Mouse (Mus musculus): ENCODE results near the gene Gm13271. TPM values are rescaled to one million over a fixed set of nuclear protein-coding genes. Genes with fewer than 3 reads are reported as not detected.

Gene Gm13271
- not detected for polyA plus RNA-seq (2014; fragmentation: Illumina TruSeq; extraction: RNeasy Lipid Tissue Mini Kit (QIAGEN cat#74804); ENCODE audit: low read depth, low replicate concordance)

DNA sequence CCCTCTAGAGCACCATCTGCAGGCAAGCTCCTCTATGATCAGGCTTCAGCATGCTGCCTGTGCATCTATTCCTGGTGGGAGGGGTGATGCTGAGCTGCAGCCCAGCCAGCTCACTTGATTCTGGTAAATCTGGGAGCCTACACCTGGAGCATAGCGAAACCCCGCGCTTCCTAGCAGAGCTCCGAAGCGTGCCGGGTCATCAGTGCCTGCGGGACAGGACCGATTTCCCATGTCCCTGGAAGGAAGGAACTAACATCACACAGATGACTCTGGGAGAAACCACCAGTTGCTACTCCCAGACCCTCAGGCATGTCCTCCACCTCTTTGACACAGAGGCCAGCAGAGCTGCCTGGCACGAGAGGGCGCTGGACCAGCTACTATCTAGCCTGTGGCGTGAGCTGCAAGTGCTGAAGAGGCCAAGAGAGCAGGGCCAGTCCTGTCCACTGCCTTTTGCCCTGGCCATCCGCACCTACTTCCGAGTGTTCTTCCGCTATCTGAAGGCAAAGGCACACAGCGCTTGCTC, at the start of gene Gm13271:
Gm13271 (plus strand) TSS at position 51 of the 523 bp plus-strand sequence.

DNA sequence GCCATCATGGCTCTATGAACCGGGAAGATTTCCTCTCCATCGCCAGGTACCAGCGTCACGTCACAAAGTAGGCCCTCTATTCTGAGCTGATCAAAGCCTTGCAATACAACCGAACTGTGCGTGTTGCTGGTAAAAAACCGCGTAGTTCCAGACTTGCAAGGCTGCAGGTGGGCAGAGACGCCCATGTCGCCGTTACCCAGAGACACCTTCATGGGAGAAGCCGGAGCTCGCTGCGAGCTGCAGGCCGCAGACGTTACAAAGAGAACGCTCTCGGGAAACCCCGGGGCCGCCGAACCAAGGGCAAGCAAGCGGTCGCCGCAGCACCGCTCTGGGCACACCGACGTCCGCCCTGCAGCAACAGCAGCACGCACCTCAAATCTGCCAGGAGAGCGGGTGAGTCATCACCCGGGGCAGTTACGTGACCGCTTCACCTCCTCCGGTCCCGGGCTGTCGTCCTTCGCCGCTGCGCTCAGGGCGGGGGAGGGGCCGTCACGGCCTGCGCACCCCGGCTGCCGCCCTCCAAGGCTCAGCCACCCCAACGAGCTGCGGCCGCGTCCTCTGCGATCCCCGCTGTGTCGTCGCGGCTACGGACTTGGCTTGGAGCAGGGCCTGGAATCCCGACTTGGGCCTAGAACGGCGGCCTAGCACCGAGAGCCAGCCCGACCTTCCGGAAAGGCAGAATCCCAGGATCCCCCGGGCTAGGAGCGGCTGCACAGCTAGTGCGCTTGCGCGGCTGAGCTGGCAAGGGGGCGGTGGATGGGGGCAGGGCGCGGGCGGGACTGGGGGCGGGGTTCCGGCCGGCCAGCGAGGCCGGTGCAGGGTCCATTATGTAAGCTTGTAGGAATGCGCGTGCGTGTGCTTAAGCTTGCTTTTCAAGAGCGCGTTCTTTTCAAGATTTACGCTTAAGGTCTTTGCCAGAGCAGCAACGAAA, 32.6 kb upstream of the Gm13271 start, which contains the start of the genes Gm26566 and Klhl9:
Gm26566 (plus strand) TSS at position 15 of the 931 bp plus-strand sequence.
Klhl9 (minus strand) TSS at position 675 of the 931 bp plus-strand sequence.

DNA sequence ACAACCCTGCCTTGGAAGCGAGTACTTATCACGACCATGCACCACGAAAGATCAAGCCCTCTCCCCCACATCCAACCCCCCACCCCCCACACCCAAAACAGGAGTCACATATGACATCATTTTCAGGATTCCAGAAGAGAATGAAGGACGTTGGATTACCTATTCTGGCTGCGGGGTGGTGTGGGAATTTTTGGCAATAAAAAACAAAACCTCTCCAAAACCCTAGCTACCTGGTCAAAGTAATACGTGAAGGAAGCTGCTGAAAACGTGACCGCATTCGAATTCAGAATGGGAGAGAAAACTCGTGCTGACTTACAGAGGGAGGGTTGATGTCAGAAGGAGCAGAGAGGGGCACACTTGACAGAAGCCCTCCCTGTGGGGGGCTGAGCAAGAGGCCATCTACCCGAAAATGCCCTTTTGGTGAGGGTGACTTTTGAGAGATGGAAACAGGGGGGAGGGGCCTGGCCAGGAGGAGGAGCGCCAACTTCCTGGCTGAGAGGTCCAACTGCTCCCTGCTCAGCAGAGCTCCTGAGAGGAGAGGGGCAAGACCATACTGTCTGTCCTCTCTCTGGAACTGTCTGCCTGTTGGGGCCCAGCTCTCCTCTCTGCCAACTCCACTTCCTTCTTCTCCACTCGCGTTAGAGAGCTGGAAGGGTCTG, 5.1 kb downstream of the Gm13271 start, which contains the start of gene Gm13283:
Gm13283 (plus strand) TSS at position 510 of the 659 bp plus-strand sequence.

DNA sequence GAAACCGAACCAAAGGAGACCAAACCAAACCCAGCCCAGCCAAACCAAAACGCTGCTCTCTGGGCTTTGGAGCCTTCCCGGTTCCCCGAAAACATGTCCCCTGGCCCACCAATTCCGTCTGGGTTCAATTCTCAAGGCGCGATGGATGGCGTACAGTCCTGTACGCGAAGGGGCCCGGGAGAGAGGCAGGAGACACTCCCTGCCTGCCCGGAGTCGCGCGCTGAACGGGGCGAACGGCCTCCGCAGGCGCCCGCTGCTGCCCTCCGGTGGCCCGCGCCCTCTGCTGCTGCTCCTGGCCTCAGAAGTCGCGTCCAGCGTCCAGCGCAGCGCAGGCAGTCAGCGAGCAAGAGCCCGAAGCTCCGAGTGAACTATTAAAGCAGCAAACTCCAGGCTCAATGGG, 18.9 kb downstream of the Gm13271 start, which contains the start of gene Gm13290:
Gm13290 (plus strand) TSS at position 301 of the 400 bp plus-strand sequence.

DNA sequence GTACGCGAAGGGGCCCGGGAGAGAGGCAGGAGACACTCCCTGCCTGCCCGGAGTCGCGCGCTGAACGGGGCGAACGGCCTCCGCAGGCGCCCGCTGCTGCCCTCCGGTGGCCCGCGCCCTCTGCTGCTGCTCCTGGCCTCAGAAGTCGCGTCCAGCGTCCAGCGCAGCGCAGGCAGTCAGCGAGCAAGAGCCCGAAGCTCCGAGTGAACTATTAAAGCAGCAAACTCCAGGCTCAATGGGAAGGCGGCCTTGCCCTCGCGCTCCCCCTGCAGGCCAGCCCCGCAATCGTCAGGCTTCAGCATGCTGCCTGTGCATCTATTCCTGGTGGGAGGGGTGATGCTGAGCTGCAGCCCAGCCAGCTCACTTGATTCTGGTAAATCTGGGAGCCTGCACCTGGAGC, 22.0 kb downstream of the Gm13271 start, which contains the start of gene Gm13289:
Gm13289 (plus strand) TSS at position 301 of the 400 bp plus-strand sequence.

DNA sequence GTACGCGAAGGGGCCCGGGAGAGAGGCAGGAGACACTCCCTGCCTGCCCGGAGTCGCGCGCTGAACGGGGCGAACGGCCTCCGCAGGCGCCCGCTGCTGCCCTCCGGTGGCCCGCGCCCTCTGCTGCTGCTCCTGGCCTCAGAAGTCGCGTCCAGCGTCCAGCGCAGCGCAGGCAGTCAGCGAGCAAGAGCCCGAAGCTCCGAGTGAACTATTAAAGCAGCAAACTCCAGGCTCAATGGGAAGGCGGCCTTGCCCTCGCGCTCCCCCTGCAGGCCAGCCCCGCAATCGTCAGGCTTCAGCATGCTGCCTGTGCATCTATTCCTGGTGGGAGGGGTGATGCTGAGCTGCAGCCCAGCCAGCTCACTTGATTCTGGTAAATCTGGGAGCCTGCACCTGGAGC, 24.9 kb downstream of the Gm13271 start, which contains the start of gene Gm13272:
Gm13272 (plus strand) TSS at position 301 of the 400 bp plus-strand sequence.

DNA sequence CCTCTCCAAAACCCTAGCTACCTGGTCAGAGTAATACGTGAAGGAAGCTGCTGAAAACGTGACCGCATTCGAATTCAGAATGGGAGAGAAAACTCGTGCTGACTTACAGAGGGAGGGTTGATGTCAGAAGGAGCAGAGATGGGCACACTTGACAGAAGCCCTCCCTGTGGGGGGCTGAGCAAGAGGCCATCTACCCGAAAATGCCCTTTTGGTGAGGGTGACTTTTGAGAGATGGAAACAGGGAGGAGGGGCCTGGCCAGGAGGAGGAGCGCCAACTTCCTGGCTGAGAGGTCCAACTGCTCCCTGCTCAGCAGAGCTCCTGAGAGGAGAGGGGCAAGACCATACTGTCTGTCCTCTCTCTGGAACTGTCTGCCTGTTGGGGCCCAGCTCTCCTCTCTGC, 27.2 kb downstream of the Gm13271 start, which contains the start of gene Ifnz:
Ifnz (plus strand) TSS at position 301 of the 400 bp plus-strand sequence.

DNA sequence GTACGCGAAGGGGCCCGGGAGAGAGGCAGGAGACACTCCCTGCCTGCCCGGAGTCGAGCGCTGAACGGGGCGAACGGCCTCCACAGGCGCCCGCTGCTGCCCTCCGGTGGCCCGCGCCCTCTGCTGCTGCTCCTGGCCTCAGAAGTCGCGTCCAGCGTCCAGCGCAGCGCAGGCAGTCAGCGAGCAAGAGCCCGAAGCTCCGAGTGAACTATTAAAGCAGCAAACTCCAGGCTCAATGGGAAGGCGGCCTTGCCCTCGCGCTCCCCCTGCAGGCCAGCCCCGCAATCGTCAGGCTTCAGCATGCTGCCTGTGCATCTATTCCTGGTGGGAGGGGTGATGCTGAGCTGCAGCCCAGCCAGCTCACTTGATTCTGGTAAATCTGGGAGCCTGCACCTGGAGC, 30.7 kb downstream of the Gm13271 start, which contains the start of gene Gm13276:
Gm13276 (plus strand) TSS at position 301 of the 400 bp plus-strand sequence.

DNA sequence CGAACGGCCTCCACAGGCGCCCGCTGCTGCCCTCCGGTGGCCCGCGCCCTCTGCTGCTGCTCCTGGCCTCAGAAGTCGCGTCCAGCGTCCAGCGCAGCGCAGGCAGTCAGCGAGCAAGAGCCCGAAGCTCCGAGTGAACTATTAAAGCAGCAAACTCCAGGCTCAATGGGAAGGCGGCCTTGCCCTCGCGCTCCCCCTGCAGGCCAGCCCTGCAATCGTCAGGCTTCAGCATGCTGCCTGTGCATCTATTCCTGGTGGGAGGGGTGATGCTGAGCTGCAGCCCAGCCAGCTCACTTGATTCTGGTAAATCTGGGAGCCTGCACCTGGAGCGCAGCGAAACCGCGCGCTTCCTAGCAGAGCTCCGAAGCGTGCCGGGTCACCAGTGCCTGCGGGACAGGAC, 33.7 kb downstream of the Gm13271 start, which contains the start of gene Gm13277:
Gm13277 (plus strand) TSS at position 231 of the 400 bp plus-strand sequence.

DNA sequence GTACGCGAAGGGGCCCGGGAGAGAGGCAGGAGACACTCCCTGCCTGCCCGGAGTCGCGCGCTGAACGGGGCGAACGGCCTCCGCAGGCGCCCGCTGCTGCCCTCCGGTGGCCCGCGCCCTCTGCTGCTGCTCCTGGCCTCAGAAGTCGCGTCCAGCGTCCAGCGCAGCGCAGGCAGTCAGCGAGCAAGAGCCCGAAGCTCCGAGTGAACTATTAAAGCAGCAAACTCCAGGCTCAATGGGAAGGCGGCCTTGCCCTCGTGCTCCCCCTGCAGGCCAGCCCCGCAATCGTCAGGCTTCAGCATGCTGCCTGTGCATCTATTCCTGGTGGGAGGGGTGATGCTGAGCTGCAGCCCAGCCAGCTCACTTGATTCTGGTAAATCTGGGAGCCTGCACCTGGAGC, 36.6 kb downstream of the Gm13271 start, which contains the start of gene Gm13278:
Gm13278 (plus strand) TSS at position 301 of the 400 bp plus-strand sequence.

DNA sequence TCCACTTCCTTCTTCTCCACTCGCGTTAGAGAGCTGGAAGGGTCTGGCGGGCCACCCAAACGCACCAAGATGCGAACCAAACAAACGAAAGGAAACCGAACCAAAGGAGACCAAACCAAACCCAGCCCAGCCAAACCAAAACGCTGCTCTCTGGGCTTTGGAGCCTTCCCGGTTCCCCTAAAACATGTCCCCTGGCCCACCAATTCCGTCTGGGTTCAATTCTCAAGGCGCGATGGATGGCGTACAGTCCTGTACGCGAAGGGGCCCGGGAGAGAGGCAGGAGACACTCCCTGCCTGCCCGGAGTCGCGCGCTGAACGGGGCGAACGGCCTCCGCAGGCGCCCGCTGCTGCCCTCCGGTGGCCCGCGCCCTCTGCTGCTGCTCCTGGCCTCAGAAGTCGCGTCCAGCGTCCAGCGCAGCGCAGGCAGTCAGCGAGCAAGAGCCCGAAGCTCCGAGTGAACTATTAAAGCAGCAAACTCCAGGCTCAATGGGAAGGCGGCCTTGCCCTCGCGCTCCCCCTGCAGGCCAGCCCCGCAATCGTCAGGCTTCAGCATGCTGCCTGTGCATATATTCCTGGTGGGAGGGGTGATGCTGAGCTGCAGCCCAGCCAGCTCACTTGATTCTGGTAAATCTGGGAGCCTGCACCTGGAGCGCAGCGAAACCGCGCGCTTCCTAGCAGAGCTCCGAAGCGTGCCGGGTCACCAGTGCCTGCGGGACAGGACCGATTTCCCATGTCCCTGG, 39.4 kb downstream of the Gm13271 start, which contains the start of gene Gm13275:
Gm13275 (plus strand) TSS at position 552 of the 740 bp plus-strand sequence.

DNA sequence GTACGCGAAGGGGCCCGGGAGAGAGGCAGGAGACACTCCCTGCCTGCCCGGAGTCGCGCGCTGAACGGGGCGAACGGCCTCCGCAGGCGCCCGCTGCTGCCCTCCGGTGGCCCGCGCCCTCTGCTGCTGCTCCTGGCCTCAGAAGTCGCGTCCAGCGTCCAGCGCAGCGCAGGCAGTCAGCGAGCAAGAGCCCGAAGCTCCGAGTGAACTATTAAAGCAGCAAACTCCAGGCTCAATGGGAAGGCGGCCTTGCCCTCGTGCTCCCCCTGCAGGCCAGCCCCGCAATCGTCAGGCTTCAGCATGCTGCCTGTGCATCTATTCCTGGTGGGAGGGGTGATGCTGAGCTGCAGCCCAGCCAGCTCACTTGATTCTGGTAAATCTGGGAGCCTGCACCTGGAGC, 42.4 kb downstream of the Gm13271 start, which contains the start of gene Gm13279:
Gm13279 (plus strand) TSS at position 301 of the 400 bp plus-strand sequence.

DNA sequence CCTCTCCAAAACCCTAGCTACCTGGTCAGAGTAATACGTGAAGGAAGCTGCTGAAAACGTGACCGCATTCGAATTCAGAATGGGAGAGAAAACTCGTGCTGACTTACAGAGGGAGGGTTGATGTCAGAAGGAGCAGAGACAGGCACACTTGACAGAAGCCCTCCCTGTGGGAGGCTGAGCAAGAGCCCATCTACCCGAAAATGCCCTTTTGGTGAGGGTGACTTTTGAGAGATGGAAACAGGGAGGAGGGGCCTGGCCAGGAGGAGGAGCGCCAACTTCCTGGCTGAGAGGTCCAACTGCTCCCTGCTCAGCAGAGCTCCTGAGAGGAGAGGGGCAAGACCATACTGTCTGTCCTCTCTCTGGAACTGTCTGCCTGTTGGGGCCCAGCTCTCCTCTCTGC, 44.7 kb downstream of the Gm13271 start, which contains the start of gene Gm13285:
Gm13285 (plus strand) TSS at position 301 of the 400 bp plus-strand sequence.

DNA sequence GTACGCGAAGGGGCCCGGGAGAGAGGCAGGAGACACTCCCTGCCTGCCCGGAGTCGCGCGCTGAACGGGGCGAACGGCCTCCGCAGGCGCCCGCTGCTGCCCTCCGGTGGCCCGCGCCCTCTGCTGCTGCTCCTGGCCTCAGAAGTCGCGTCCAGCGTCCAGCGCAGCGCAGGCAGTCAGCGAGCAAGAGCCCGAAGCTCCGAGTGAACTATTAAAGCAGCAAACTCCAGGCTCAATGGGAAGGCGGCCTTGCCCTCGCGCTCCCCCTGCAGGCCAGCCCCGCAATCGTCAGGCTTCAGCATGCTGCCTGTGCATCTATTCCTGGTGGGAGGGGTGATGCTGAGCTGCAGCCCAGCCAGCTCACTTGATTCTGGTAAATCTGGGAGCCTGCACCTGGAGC, 48.3 kb downstream of the Gm13271 start, which contains the start of gene Gm13287:
Gm13287 (plus strand) TSS at position 301 of the 400 bp plus-strand sequence.

Other genes starting within 250 kb of the Gm13271 start
- gene Ifnb1, start 232.1 kb upstream of the Gm13271 start, polyA plus RNA-seq (2014; fragmentation: Illumina TruSeq; extraction: RNeasy Lipid Tissue Mini Kit (QIAGEN cat#74804); ENCODE audit: low read depth, low replicate concordance): not detected
- not detected for gene Ifna15, start 196.6 kb upstream of the Gm13271 start, polyA plus RNA-seq (2014; fragmentation: Illumina TruSeq; extraction: RNeasy Lipid Tissue Mini Kit (QIAGEN cat#74804); ENCODE audit: low read depth, low replicate concordance)
- not detected for gene Ifna14, start 183.1 kb upstream of the Gm13271 start, polyA plus RNA-seq (2014; fragmentation: Illumina TruSeq; extraction: RNeasy Lipid Tissue Mini Kit (QIAGEN cat#74804); ENCODE audit: low read depth, low replicate concordance)
- not detected for gene Ifna9, start 162.5 kb upstream of the Gm13271 start, polyA plus RNA-seq (2014; fragmentation: Illumina TruSeq; extraction: RNeasy Lipid Tissue Mini Kit (QIAGEN cat#74804); ENCODE audit: low read depth, low replicate concordance)
- not detected for gene Ifna12, start 151.5 kb upstream of the Gm13271 start, polyA plus RNA-seq (2014; fragmentation: Illumina TruSeq; extraction: RNeasy Lipid Tissue Mini Kit (QIAGEN cat#74804); ENCODE audit: low read depth, low replicate concordance)
- not detected for gene C87499, start 120.5 kb upstream of the Gm13271 start, polyA plus RNA-seq (2014; fragmentation: Illumina TruSeq; extraction: RNeasy Lipid Tissue Mini Kit (QIAGEN cat#74804); ENCODE audit: low read depth, low replicate concordance)
- not detected for gene Ifna13, start 110.4 kb upstream of the Gm13271 start, polyA plus RNA-seq (2014; fragmentation: Illumina TruSeq; extraction: RNeasy Lipid Tissue Mini Kit (QIAGEN cat#74804); ENCODE audit: low read depth, low replicate concordance)
- not detected for gene Ifna16, start 77.9 kb upstream of the Gm13271 start, polyA plus RNA-seq (2014; fragmentation: Illumina TruSeq; extraction: RNeasy Lipid Tissue Mini Kit (QIAGEN cat#74804); ENCODE audit: low read depth, low replicate concordance)
- gene Ifna2, start 71.0 kb upstream of the Gm13271 start, polyA plus RNA-seq (2014; fragmentation: Illumina TruSeq; extraction: RNeasy Lipid Tissue Mini Kit (QIAGEN cat#74804); ENCODE audit: low read depth, low replicate concordance): not detected
- gene Ifnab, start 63.5 kb upstream of the Gm13271 start, polyA plus RNA-seq (2014; fragmentation: Illumina TruSeq; extraction: RNeasy Lipid Tissue Mini Kit (QIAGEN cat#74804); ENCODE audit: low read depth, low replicate concordance): not detected
- gene Gm26566, start 33.1 kb upstream of the Gm13271 start, polyA plus RNA-seq (2014; fragmentation: Illumina TruSeq; extraction: RNeasy Lipid Tissue Mini Kit (QIAGEN cat#74804); ENCODE audit: low read depth, low replicate concordance): not detected
- gene Klhl9, start 32.4 kb upstream of the Gm13271 start, polyA plus RNA-seq (2014; fragmentation: Illumina TruSeq; extraction: RNeasy Lipid Tissue Mini Kit (QIAGEN cat#74804); ENCODE audit: low read depth, low replicate concordance): 58.1 TPM
- gene Gm13283, start 5.3 kb downstream of the Gm13271 start, polyA plus RNA-seq (2014; fragmentation: Illumina TruSeq; extraction: RNeasy Lipid Tissue Mini Kit (QIAGEN cat#74804); ENCODE audit: low read depth, low replicate concordance): not detected
- gene Gm13290, start 19.0 kb downstream of the Gm13271 start, polyA plus RNA-seq (2014; fragmentation: Illumina TruSeq; extraction: RNeasy Lipid Tissue Mini Kit (QIAGEN cat#74804); ENCODE audit: low read depth, low replicate concordance): not detected
- not detected for gene Gm13289, start 22.1 kb downstream of the Gm13271 start, polyA plus RNA-seq (2014; fragmentation: Illumina TruSeq; extraction: RNeasy Lipid Tissue Mini Kit (QIAGEN cat#74804); ENCODE audit: low read depth, low replicate concordance)
- gene Gm13272, start 25.0 kb downstream of the Gm13271 start, polyA plus RNA-seq (2014; fragmentation: Illumina TruSeq; extraction: RNeasy Lipid Tissue Mini Kit (QIAGEN cat#74804); ENCODE audit: low read depth, low replicate concordance): not detected
- not detected for gene Ifnz, start 27.3 kb downstream of the Gm13271 start, polyA plus RNA-seq (2014; fragmentation: Illumina TruSeq; extraction: RNeasy Lipid Tissue Mini Kit (QIAGEN cat#74804); ENCODE audit: low read depth, low replicate concordance)
- not detected for gene Gm13276, start 30.8 kb downstream of the Gm13271 start, polyA plus RNA-seq (2014; fragmentation: Illumina TruSeq; extraction: RNeasy Lipid Tissue Mini Kit (QIAGEN cat#74804); ENCODE audit: low read depth, low replicate concordance)
- not detected for gene Gm13277, start 33.8 kb downstream of the Gm13271 start, polyA plus RNA-seq (2014; fragmentation: Illumina TruSeq; extraction: RNeasy Lipid Tissue Mini Kit (QIAGEN cat#74804); ENCODE audit: low read depth, low replicate concordance)
- gene Gm13278, start 36.7 kb downstream of the Gm13271 start, polyA plus RNA-seq (2014; fragmentation: Illumina TruSeq; extraction: RNeasy Lipid Tissue Mini Kit (QIAGEN cat#74804); ENCODE audit: low read depth, low replicate concordance): not detected
- not detected for gene Gm13275, start 39.6 kb downstream of the Gm13271 start, polyA plus RNA-seq (2014; fragmentation: Illumina TruSeq; extraction: RNeasy Lipid Tissue Mini Kit (QIAGEN cat#74804); ENCODE audit: low read depth, low replicate concordance)
- not detected for gene Gm13279, start 42.5 kb downstream of the Gm13271 start, polyA plus RNA-seq (2014; fragmentation: Illumina TruSeq; extraction: RNeasy Lipid Tissue Mini Kit (QIAGEN cat#74804); ENCODE audit: low read depth, low replicate concordance)
- not detected for gene Gm13285, start 44.8 kb downstream of the Gm13271 start, polyA plus RNA-seq (2014; fragmentation: Illumina TruSeq; extraction: RNeasy Lipid Tissue Mini Kit (QIAGEN cat#74804); ENCODE audit: low read depth, low replicate concordance)
- not detected for gene Gm13287, start 48.4 kb downstream of the Gm13271 start, polyA plus RNA-seq (2014; fragmentation: Illumina TruSeq; extraction: RNeasy Lipid Tissue Mini Kit (QIAGEN cat#74804); ENCODE audit: low read depth, low replicate concordance)
- not detected for gene Gm13288, start 50.7 kb downstream of the Gm13271 start, polyA plus RNA-seq (2014; fragmentation: Illumina TruSeq; extraction: RNeasy Lipid Tissue Mini Kit (QIAGEN cat#74804); ENCODE audit: low read depth, low replicate concordance)
- not detected for gene Ifna7, start 61.4 kb downstream of the Gm13271 start, polyA plus RNA-seq (2014; fragmentation: Illumina TruSeq; extraction: RNeasy Lipid Tissue Mini Kit (QIAGEN cat#74804); ENCODE audit: low read depth, low replicate concordance)
- not detected for gene Ifna11, start 65.1 kb downstream of the Gm13271 start, polyA plus RNA-seq (2014; fragmentation: Illumina TruSeq; extraction: RNeasy Lipid Tissue Mini Kit (QIAGEN cat#74804); ENCODE audit: low read depth, low replicate concordance)
- gene Ifna6, start 72.5 kb downstream of the Gm13271 start, polyA plus RNA-seq (2014; fragmentation: Illumina TruSeq; extraction: RNeasy Lipid Tissue Mini Kit (QIAGEN cat#74804); ENCODE audit: low read depth, low replicate concordance): not detected
- not detected for gene Ifna5, start 80.7 kb downstream of the Gm13271 start, polyA plus RNA-seq (2014; fragmentation: Illumina TruSeq; extraction: RNeasy Lipid Tissue Mini Kit (QIAGEN cat#74804); ENCODE audit: low read depth, low replicate concordance)
- gene Ifna4, start 87.0 kb downstream of the Gm13271 start, polyA plus RNA-seq (2014; fragmentation: Illumina TruSeq; extraction: RNeasy Lipid Tissue Mini Kit (QIAGEN cat#74804); ENCODE audit: low read depth, low replicate concordance): not detected
- gene Ifna1, start 95.2 kb downstream of the Gm13271 start, polyA plus RNA-seq (2014; fragmentation: Illumina TruSeq; extraction: RNeasy Lipid Tissue Mini Kit (QIAGEN cat#74804); ENCODE audit: low read depth, low replicate concordance): not detected
- gene Ifne, start 125.3 kb downstream of the Gm13271 start, polyA plus RNA-seq (2014; fragmentation: Illumina TruSeq; extraction: RNeasy Lipid Tissue Mini Kit (QIAGEN cat#74804); ENCODE audit: low read depth, low replicate concordance): not detected

Data from liver, adult 10 weeks (tissue).